Mouse (Mus musculus) lung, postnatal 4 days (tissue): ENCODE measurements around the gene Dock8.
"Not testable (repeated sequence)": the region's sequence is repeated elsewhere in the genome, so short reads cannot be mapped to it uniquely, and the experiment has no call there.

Experiments
- DNase-seq, 2 experiments: peaks; one replicate each; pipeline ENCODE4 v3.0.0; 2021

Gene Dock8

DNA sequence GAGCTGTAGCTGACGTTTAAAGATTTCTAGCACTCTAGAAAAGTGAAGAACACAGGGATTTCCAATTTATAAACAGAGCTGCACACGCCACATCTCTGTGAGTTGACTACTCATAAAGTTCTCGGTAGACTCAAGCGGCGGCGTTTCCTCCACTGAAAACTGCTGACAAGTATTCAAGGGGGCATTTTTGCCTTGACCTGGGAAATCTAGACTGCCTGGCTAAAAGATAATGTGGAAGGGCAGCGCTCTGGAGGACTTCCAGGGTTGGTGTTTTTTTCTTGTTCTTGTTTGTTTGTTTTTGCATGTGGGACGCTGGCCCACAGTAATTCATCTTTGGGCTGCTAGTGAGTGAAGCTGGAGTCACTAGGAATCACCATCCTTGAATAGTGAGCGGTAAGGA, 819 bp downstream of the Dock8 start:
- no peak for DNase-seq

DNA sequence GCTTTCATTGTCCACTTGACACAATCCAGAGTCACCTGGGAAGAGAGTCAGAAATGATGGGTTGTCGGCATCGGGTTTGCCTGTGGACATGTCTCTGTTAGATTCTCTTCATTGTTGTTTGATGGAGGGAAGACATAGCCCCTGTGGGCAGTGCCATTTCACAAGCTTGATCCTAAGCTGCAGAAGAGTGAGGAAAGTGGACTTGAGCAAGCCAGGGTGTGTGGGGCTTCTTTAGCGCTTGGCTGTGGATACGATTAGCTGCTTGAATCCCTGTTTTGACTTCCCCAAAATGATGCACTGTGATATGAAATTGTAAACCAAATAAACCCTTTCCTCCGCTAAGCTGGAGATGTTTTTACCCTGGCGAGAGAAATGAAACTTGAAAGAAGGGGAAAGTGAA, 2.7 kb downstream of the Dock8 start:
- DNase-seq = peak in 1 of 2 experiments; percentile 29

DNA sequence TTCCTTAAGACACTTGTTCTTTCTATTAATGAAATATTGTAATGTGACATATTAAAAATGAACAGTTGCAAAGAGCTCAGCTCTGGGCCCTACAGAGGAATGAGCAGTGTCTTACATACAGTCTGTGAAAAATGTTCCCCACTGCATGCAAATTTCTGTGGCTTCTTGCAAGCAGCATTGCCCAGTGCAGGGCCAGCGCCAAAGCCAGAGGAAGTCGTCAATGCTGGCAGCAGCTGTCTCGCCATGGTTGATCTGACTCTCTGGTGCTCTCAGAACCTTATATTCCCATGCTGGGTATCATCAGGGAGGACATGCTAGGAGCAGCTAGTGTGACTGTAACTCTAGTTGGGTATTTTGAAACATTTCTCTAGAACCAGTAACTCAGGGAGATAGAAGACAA, 3.5 kb downstream of the Dock8 start:
- peak; percentile 34 for DNase-seq

DNA sequence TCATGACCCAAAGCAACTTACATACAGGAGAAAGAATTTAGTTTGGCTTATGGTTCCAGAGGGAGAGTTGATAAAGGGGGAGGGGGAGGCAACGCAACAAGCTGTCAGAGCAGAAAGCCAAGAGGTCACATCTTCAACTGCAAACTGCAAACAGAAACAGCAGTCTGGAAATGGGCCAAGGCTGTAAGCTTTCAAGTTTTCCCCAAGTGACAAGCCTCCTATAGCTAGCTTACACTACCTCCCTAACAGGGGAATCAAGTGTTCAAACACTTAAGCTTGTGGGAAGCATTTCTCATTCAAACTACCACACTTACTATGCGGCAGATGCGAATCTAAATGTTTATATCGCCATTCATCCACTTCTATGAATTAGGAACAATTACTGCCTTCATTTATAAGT, 4.5 kb downstream of the Dock8 start:
- DNase-seq = no peak

DNA sequence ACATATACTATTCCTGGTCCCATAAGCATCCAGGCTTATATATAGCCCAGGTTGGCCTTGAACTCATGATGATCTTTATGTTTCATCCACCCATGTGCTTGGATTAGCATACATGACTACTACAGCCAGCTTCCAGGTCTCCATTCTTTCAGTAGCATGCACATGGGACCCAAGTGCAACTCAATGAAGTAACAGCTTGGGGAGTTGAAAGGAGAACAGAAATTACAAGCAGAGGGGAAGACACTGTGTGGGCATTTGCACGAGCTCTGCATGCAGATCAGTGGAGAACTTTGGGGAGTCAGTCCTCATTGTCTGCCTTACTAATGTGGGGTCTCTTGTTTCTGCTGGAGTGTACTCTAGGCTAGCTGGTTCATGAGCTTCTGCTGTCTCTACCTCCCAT, 7.4 kb downstream of the Dock8 start:
- no peak for DNase-seq

DNA sequence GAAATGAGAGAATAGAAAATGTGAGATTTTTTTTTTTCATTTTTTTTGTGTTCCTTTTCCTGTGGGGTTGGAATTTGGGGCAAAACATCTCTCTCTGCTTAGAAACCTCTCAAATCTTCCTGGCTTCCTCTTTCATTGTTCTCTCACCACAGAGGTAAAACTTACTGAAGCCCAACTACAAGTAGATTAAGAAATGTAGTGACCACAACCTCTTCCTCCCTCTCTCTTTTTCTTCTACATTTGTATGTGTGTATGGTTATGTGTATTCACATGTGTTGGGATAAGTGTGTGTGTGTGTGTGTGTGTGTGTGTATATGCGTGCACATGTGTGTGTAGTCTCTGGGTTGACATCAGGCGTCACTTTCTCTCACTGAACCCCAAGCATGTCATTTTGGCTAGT, 9.2 kb downstream of the Dock8 start:
- no peak for DNase-seq

DNA sequence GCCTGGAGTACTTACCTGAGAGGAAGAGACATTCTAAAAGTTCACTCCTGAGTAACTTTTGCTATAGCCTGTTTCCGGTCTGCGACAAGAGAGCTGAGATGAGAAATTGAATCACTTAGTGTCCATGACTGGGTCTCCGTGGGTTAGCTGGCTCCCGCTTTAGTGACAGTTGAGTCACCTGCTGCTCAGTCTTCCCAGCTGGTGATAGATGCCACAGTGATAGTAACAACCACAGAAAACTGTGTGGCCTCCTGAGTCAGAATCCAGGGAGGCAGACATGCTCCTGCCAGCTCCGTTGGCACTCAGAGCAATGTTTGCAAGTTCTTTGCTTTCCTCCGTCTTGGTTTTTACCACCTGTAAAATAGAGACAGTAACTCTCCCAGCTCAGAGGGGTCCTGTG, 23.4 kb downstream of the Dock8 start:
- DNase-seq = no peak

DNA sequence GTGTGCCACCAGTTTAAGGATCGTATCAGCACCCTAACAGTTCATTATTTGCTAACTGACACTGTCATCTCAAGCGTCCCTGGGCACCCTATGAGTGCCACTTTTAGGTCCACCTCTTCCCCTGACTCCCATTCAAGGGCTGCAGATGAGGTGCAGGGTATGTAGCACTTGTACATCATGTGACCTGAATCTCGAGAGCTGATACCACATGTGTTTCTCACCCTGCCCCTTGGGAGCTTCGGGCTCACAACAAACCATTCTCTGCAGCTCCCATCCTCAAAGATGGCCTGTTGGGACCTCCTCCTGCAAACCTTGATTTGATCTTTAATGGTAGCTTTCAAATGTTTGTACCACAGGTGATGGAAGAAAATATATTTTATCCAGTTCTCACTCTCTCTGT, 32.4 kb downstream of the Dock8 start:
- no peak for DNase-seq

DNA sequence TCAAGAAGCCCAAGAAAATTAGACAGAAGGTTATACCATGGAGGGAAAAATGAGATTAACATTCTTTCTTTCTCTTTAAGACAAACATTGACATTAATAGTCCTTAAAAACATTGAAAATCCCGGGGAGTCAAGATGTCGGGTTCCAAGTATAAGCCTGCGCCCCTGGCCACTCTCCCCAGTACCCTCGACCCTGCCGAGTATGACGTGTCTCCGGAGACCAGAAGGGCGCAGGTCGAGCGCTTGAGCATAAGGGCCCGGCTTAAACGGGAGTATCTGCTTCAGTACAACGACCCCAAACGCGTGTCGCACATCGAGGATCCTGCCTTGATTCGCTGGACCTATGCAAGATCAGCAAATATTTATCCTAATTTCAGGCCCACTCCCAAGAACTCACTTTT, 33.7 kb downstream of the Dock8 start:
- DNase-seq = not testable (repeated sequence)

DNA sequence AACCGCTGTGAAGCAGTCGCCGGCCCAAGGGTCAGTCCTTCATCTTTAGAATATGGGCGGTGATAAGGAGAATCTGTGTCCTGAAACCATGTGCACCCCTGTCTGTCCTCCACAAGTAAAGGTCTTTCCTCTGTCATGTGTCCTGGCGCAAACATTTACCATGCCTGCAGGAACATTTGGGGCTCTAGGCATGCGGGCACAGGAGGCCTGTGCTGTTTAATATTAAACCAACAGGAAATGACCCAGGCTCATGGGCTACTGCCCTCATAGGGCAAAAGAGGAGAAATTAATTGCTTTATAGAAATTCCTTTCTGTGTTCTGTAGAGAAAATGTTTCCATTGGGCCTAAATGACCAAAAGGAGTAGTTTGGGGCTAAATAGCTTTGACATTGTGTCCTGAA, 36.5 kb downstream of the Dock8 start:
- DNase-seq = no peak

DNA sequence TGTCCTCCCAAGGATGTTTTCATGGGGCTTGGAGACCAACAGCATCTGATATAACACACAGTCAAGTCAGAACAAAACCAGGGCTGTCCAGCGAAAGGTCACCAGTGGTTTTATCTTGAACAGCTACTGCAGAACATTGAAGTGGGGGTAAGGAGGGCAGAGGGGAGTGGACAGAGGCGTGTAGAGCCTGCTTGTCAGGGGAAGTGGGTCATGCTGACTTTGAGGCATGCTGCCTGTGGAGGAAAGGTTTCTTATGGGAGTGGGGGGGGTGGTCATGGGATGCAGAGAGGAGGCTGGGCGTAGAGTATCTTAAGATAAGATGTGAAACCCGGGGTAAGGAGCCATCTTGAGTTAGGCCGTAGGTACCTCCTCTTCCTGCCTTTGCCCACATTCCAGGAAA, 37.5 kb downstream of the Dock8 start:
- peak; percentile 38 to 52 for DNase-seq

DNA sequence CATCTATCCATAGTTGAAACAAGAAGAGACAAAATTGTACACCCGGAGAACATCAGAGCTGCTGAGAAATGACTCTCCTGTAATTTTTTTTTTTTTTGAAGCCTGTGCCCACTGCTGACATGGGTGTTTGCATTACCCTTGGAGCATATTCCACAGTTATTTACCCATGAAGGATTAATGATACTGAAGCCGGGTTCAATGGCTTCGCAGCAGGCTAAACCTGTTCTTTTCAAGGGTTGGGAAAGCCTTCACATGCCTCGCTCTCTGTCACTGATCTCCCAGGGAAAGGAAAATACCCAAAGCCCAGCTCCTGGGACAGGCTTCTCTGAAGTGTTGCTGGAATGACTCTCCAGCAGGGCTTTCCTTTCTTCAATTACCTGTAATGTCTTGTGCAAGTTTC, 37.9 kb downstream of the Dock8 start:
- peak; percentile 51 to 61 for DNase-seq

DNA sequence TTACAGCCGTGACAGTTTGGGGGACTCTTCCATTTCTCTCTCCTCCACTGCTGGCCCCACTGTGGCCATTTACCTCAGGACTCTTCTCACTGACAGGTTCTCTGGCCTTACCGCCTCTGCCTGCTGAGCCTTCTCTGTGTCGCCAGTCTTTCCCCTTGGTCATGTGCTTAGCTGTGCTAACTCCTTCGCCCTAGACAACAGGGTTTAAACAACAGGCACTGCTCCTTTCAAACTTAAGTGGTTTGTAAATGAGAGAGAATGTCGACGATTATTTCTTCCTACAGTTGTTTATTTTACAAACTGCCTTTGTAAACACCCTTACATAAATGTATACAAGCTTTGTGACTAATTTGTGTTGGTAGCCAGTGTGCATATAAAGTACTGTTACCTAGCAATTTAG, 39.0 kb downstream of the Dock8 start:
- no peak for DNase-seq

DNA sequence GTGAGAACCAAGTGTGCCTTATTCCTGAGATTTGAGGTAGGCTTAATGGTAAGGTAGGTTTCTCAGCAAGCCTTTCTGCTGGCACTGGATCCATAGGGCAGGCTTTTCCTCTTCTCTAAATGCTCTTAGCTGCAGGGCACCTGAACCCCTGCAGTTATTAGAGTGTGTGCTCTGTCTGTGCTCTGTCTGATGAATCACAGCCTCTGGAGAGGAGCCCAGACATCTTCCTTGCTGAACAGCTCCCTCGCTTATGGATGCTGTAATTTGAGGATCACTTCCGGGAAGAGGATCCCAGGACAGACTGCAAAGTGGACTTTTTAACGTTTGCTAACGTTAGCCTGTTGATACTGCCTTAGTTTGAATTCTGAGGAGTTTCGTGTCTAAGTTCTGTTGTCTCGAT, 41.9 kb downstream of the Dock8 start:
- no peak for DNase-seq

DNA sequence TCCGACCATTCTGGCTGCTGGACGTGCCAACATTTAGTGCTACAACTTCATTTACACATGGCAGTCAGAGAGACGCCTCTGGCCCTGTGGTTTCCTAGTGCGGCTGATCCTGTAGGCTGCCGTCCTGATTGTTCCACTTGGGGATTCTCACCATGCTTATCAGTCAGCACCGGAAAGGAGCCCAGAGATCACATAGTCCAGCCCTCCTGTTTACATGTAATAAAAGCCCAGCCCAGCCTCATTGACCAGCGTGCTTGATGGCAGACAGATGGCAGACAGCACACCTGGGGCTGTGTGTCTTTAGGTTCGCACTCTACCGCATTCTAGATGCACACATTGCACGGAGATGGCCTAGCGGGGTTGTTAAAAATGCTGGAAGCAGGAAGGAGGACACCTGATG, 43.6 kb downstream of the Dock8 start:
- DNase-seq = no peak

DNA sequence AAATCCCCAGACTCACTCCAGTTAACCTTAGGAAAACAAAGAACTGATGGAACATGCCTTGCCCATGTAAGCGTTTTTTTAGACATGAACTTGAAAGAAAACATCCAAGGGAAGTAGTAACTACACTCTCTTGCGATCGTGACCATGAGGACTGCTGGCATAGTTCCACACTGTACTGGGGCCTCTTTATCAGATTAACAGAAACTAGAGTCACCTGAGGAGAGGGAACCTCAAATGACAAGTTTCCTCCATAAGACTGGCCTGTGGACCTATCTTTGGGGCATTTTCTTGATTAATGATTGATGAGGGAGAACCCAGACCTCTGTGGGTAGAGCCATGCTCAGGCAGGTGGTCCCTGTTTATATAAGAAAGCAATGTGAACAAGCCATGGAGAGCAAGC, 44.7 kb downstream of the Dock8 start:
- DNase-seq = no peak

DNA sequence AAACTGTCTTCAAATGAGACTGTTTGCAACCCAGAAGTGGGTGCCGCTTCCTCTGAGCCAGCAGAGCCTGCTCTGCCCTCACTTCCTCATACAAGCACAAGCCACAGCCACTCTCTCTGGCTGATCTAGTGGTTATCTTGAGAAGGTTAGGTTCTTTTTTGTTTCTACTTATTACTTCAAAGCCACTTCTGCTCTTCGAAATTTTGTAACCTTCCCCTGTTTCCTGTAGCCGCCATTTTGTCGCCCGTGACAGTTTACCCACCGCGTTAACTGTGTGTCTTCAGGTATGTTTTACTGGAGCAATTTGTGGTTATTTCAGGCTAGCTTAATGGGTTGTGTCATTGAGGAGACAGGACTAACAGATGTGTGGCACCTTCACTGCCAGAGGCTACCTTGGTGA, 53.0 kb downstream of the Dock8 start:
- peak; percentile 45 to 51 for DNase-seq

DNA sequence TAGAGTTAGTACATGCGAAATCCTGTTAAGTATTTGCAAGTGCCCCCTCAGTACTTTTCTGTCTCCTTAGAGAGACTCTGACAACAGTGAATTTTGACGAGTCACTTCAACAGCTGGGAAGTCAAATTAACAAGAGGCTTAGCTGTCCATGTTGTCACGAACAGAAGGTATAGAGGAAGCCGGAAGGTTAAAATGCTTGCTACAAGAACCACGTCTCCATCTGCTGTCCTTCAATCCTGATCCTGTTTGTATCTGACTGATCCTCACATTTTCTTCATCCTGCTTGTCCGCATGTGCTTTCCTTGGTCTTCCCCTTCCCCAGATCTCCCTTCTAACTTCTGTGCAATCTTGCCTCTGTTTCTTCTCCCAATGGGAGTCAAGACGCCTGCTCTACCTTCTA, 53.8 kb downstream of the Dock8 start:
- DNase-seq = no peak

DNA sequence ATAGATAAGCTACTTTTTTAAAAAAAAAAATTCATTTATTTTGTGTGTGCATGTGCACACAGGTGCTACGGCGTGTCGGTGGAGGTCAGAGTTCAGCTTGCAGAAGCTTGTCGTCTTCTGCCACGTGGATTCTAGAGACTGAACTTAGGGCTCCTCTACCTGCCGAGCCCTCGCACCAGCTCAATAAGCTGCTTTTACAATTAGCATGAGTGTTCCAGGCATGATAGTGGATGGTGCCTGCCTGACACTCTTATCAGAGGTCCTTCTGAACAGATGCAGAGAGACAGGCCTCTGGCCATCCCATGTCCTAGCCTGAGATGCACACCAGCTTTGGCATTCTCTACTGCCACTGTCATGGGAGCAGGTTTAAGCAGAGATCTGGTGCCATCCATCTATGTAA, 55.7 kb downstream of the Dock8 start:
- no peak for DNase-seq

DNA sequence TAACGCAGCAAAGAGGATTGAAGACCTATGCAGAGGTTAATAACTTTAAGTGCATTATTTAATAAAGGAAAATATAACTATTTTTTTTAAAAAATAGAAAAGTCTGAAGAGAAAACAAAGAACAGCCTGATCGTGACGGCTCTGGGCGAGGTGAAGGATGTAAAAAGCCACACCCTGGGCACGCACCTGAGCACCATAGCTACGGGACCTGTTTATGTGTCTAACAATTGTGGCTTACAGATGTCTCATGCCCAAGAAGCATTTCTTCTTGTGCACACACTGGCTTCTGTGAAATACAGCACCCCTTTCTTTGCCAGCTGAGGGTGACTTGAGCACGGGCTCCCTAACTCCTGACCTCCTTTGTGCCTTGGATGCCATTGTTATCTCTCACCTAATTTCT, 56.2 kb downstream of the Dock8 start:
- no peak for DNase-seq

DNA sequence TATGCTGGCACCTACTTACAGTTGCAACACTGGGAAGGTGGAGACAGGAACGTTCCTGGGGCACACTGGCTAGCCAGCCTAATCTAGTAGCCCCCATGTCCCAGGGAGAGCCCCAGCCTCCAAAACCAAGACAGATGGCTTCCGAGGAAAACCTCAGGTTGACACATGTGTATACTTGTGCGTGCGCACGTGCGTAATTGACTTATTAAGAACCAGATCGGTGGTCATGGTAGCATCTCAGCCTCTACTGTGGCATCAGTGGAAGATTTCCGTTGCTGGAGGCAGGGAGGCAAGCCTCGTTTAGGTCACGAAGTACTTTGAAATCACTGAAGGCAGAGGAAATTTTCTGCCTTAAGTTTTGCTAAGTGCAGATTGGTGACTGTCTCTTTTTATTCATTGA, 56.9 kb downstream of the Dock8 start:
- DNase-seq = no peak

DNA sequence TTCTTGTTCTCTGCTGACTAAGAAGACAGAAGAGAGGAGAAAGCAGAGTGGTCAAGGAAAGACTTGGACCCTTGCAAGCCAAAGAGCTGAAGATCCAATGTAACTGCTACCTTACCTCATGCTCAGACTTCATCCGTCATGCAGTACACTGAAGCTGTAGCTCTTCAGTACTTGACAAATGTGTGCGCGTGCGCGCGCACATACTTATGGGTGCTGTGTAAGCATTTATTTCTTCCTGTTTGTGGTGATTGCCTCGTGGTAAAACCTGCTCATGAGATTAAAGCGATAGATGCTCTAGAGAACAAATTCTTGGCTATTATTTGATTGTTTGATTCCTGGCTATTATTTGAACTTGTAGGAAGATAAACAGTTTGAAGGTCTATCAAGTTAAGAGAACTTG, 58.5 kb downstream of the Dock8 start:
- DNase-seq = no peak

DNA sequence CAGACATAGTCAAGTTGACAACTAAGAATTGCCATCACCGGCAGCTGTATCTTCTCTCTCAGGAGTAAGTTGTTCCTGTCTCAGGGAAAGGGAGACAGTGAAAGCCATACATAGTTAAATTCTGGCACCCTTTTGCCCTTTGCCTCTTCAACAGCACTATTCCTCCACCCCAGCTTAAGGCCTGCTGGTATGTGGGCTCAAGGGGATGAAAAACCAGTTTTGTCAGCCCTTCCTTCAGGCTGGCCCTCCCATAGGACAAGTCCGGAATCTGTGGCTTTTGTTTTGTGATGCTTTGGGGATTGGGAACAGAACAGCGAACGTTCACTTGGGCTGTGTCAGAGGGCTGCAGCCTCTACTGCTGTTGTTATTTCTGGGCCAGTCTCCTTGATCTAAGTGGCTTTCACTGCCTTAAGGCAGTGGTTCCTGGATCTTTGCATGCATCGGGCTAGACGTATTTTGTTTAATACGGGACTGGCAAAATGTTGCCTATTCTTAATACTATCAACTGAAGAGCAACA, 60.6 kb downstream of the Dock8 start:
- DNase-seq = no peak

DNA sequence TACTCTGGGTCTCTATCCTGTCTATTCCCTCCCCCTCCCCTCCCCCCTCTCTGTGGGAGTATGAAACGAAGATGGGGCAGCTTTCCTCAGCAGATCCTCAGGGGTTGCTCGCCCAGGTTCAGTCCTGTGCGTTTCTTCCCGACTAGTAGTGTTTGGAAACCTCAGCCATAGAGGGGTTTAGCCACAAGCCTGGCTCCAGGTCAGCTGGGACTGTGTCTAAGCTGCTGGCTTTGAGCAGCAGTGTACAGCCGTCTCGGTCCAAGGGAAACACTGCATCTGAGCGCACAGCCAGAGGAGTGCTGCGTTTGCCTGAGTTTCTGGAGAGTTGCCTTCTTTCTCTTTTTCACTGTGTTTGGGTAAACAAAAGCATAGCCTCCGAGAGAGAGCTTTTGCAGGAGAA, 61.0 kb downstream of the Dock8 start:
- DNase-seq = peak; percentile 28 to 43

DNA sequence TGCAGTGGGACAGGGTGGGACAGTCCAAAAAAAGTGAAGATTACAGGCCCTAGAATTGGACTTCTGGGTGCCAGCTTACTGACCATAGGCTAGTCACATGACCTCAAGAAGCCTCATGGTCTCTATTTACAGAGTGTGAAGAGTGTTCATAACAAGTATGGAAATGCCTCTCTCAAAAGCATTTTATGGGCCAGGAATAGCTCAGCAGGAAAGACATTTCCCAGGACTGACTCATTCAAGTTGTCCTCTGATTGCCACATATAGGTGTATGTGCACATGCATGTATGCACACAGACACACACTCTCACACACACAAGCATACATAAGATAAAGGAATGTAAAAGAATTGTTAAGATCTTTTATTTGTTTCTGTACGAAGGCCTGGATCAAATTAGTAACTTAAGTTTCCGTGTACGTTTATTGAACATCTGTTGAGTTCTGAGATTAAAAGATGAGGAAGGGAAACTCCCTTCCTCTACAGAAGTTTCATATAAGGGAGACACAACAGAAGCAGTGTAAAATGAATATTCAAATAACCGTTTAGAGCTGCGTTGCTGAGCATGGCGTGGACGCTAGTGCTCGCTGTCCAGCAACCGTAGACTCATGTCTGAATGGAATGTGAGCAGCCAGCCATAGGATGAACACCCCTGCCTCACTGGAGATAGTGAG, 63.0 kb downstream of the Dock8 start:
- DNase-seq = no peak

DNA sequence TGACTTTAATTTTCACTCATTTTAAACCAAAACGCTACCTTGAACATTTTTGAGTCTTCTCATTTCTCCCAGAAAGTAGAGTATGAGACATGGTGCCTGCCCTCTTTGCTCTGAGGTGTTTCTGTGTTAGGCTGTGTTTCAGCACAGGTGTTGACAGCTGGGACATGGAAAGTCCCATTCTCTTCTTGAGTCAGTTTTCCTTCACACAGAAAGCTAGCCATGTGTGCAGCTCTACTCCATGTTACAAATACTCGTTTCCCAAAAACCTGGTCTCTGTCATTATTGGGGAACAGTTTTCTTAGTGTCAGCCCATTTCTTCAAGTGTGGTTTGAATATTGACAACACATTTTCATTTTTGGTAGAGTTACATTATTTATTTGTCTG, 63.5 kb downstream of the Dock8 start:
- no peak for DNase-seq
